Mouse (Mus musculus) CH12.LX (cell line): ENCODE data around the gene Synj2. TPM values are rescaled to one million over a fixed set of nuclear protein-coding genes. Genes with fewer than 3 reads are reported as not detected.

ENCODE experiments used
- DNase-seq: peaks from one replicate; pipeline ENCODE4 v3.0.0-alpha.2; 2013; ENCODE audit errors: extremely low read depth
- H3K27ac ChIP-seq: 2 replicates; pipeline ENCODE4 v1.5.1; 2012; ENCODE audit warnings: low read depth, mild to moderate bottlenecking, control low read depth, moderate library complexity; ENCODE audit not compliant: insufficient read depth
- H3K27me3 ChIP-seq: replicated peaks from 2 replicates; pipeline ENCODE3; 2012; ENCODE audit warnings: inconsistent platforms
- H3K36me3 ChIP-seq, 2 experiments: replicated peaks in 1 of 2; 2 replicates each; pipeline versions ENCODE3 to v1.6.1; 2012; ENCODE audit warnings: inconsistent platforms in 1 of 2, low read length in 1 of 2, mild to moderate bottlenecking in 1 of 2, mixed read lengths in 1 of 2, moderate library complexity in 1 of 2; ENCODE audit not compliant: control insufficient read depth in 1 of 2, insufficient read depth in 1 of 2
- H3K4me1 ChIP-seq, 2 experiments: 2 replicates each; pipeline ENCODE4 v1.6.1; 2012; ENCODE audit warnings: inconsistent platforms in 1 of 2, moderate library complexity in 1 of 2; ENCODE audit not compliant: insufficient read depth in 2 of 2, control insufficient read depth in 1 of 2
- H3K4me2 ChIP-seq: 2 replicates; pipeline ENCODE4 v1.6.1; 2012; ENCODE audit warnings: low read depth, mild to moderate bottlenecking, control low read depth; ENCODE audit not compliant: poor library complexity, insufficient read depth, severe bottlenecking
- H3K4me3 ChIP-seq, 3 experiments: fragments of 150-350 bp in 1 of 3; sonication (generic) in 1 of 3; replicated peaks in 1 of 3; 2 replicates each; pipeline versions ENCODE3 to v1.5.1; 2011 to 2012; ENCODE audit warnings: low read depth in 2 of 3, low read length in 2 of 3, mild to moderate bottlenecking in 2 of 3, moderate library complexity in 2 of 3, control low read depth in 1 of 3, improper control_type of control experiment in 1 of 3, inconsistent platforms in 1 of 3, mixed read lengths in 1 of 3; ENCODE audit not compliant: poor library complexity in 1 of 3
- H3K79me2 ChIP-seq: replicated peaks from 2 replicates; pipeline ENCODE4 v1.6.1; 2012; ENCODE audit warnings: mild to moderate bottlenecking, moderate library complexity; ENCODE audit not compliant: control insufficient read depth, poor library complexity, insufficient read depth, severe bottlenecking; ENCODE audit errors: extremely low read depth
- H3K9ac ChIP-seq: 2 replicates; pipeline ENCODE4 v1.6.1; 2012; ENCODE audit warnings: low read depth, mild to moderate bottlenecking, control low read depth, moderate library complexity; ENCODE audit not compliant: insufficient read depth
- H3K9me3 ChIP-seq: replicated peaks from 2 replicates; pipeline ENCODE3; 2012; ENCODE audit warnings: low read length, inconsistent platforms, mixed read lengths
- BHLHE40 ChIP-seq: IDR thresholded peaks from 2 replicates; pipeline ENCODE4 v1.6.1; 2011; ENCODE audit warnings: mild to moderate bottlenecking, low read depth, low read length, improper control_type of control experiment
- CHD1 ChIP-seq: IDR thresholded peaks from 2 replicates; pipeline ENCODE4 v1.6.1; 2012; ENCODE audit warnings: low read depth, low read length, improper control_type of control experiment, inconsistent platforms
- CHD2 ChIP-seq: IDR thresholded peaks from 2 replicates; pipeline ENCODE4 v1.6.1; 2011; ENCODE audit warnings: low read length, improper control_type of control experiment
- CTCF ChIP-seq, 2 experiments: IDR thresholded peaks in 1 of 2; conservative IDR thresholded peaks in 1 of 2; 2 replicates each; pipeline ENCODE4 v1.5.1; 2011 to 2012; ENCODE audit warnings: low read depth in 2 of 2, low read length in 2 of 2, improper control_type of control experiment in 1 of 2, inconsistent platforms in 1 of 2, mild to moderate bottlenecking in 1 of 2, moderate library complexity in 1 of 2
- E2F4 ChIP-seq: IDR thresholded peaks from 2 replicates; pipeline ENCODE4 v1.6.1; 2011; ENCODE audit warnings: low read depth, low read length, improper control_type of control experiment; ENCODE audit not compliant: insufficient replicate concordance
- ELF1 ChIP-seq: IDR thresholded peaks from 2 replicates; pipeline ENCODE4 v1.6.1; 2014; ENCODE audit warnings: low read depth, mild to moderate bottlenecking, inconsistent platforms, low read length, improper control_type of control experiment
- EP300 ChIP-seq: IDR thresholded peaks from 2 replicates; pipeline ENCODE4 v1.6.1; 2011; ENCODE audit warnings: low read length, improper control_type of control experiment
- ETS1 ChIP-seq: conservative IDR thresholded peaks from 2 replicates; pipeline ENCODE4 v1.6.1; 2012; ENCODE audit warnings: low read depth, mild to moderate bottlenecking, inconsistent platforms, low read length, improper control_type of control experiment, moderate library complexity
- GABPA ChIP-seq: IDR thresholded peaks from 2 replicates; pipeline ENCODE4 v1.6.1; 2012; ENCODE audit warnings: low read depth, low read length, improper control_type of control experiment, inconsistent platforms; ENCODE audit not compliant: insufficient replicate concordance
- HCFC1 ChIP-seq: IDR thresholded peaks from 2 replicates; pipeline ENCODE4 v1.6.1; 2012; ENCODE audit warnings: low read depth, mild to moderate bottlenecking, inconsistent platforms, low read length, improper control_type of control experiment
- IRF4 ChIP-seq: IDR thresholded peaks from 2 replicates; pipeline ENCODE4 v1.6.1; 2014; ENCODE audit warnings: low read depth, mild to moderate bottlenecking, inconsistent platforms, low read length, improper control_type of control experiment
- JUN ChIP-seq: IDR thresholded peaks from 2 replicates; pipeline ENCODE4 v1.6.1; 2011; ENCODE audit warnings: low read depth, mild to moderate bottlenecking, low read length, improper control_type of control experiment, moderate library complexity; ENCODE audit not compliant: insufficient read depth
- JUND ChIP-seq: conservative IDR thresholded peaks from 2 replicates; pipeline ENCODE4 v1.6.1; 2011; ENCODE audit warnings: low read depth, low read length, improper control_type of control experiment
- KAT2A ChIP-seq: IDR thresholded peaks from 2 replicates; pipeline ENCODE4 v1.6.1; 2012; ENCODE audit warnings: low read length, improper control_type of control experiment, inconsistent platforms; ENCODE audit not compliant: insufficient replicate concordance
- MAFK ChIP-seq: IDR thresholded peaks from 2 replicates; pipeline ENCODE4 v1.6.1; 2011; ENCODE audit warnings: low read length, improper control_type of control experiment; ENCODE audit not compliant: insufficient replicate concordance
- MAX ChIP-seq: IDR thresholded peaks from 2 replicates; pipeline ENCODE4 v1.6.1; 2011; ENCODE audit warnings: low read length, improper control_type of control experiment
- MAZ ChIP-seq: IDR thresholded peaks from 2 replicates; pipeline ENCODE4 v1.6.1; 2012; ENCODE audit warnings: low read depth, mild to moderate bottlenecking, inconsistent platforms, low read length, improper control_type of control experiment, moderate library complexity
- MEF2A ChIP-seq: IDR thresholded peaks from 2 replicates; pipeline ENCODE4 v1.6.1; 2014; ENCODE audit warnings: low read depth, mild to moderate bottlenecking, inconsistent platforms, low read length, improper control_type of control experiment, borderline replicate concordance
- MXI1 ChIP-seq: IDR thresholded peaks from 2 replicates; pipeline ENCODE4 v1.6.1; 2011; ENCODE audit warnings: mild to moderate bottlenecking, low read depth, low read length, improper control_type of control experiment
- MYC ChIP-seq: IDR thresholded peaks from 2 replicates; pipeline ENCODE4 v1.6.1; 2011; ENCODE audit warnings: low read depth, mild to moderate bottlenecking, improper control_type of control experiment, low read length
- NELFE ChIP-seq: IDR thresholded peaks from 2 replicates; pipeline ENCODE4 v1.6.1; 2011; ENCODE audit warnings: low read depth, low read length, improper control_type of control experiment
- NRF1 ChIP-seq: IDR thresholded peaks from 2 replicates; pipeline ENCODE4 v1.6.1; 2014; ENCODE audit warnings: low read depth, mild to moderate bottlenecking, inconsistent platforms, low read length, improper control_type of control experiment, moderate library complexity
- PAX5 ChIP-seq: IDR thresholded peaks from 2 replicates; pipeline ENCODE4 v1.6.1; 2012; ENCODE audit warnings: low read length, inconsistent platforms, mixed read lengths
- POLR2A ChIP-seq: IDR thresholded peaks from 2 replicates; pipeline ENCODE4 v1.6.1; 2011; ENCODE audit warnings: low read depth, mild to moderate bottlenecking, improper control_type of control experiment, low read length
- POLR2AphosphoS2 ChIP-seq: IDR thresholded peaks from 2 replicates; pipeline ENCODE4 v1.6.1; 2011; ENCODE audit warnings: low read depth, low read length, improper control_type of control experiment
- RAD21 ChIP-seq: IDR thresholded peaks from 2 replicates; pipeline ENCODE4 v1.6.1; 2011; ENCODE audit warnings: low read depth, mild to moderate bottlenecking, low read length, improper control_type of control experiment, moderate library complexity
- RCOR1 ChIP-seq: conservative IDR thresholded peaks from 2 replicates; pipeline ENCODE4 v1.6.1; 2012; ENCODE audit warnings: low read depth, mild to moderate bottlenecking, inconsistent platforms, low read length, improper control_type of control experiment
- SIN3A ChIP-seq: IDR thresholded peaks from 2 replicates; pipeline ENCODE4 v1.6.1; 2012; ENCODE audit warnings: low read length, improper control_type of control experiment, inconsistent platforms
- SMC3 ChIP-seq: IDR thresholded peaks from 2 replicates; pipeline ENCODE4 v1.6.1; 2011; ENCODE audit warnings: low read depth, low read length, improper control_type of control experiment
- TBP ChIP-seq: conservative IDR thresholded peaks from 2 replicates; pipeline ENCODE4 v1.6.1; 2011; ENCODE audit warnings: low read depth, low read length, improper control_type of control experiment
- TCF12 ChIP-seq: IDR thresholded peaks from 2 replicates; pipeline ENCODE4 v1.6.1; 2014; ENCODE audit warnings: low read depth, mild to moderate bottlenecking, inconsistent platforms, low read length, improper control_type of control experiment
- UBTF ChIP-seq: IDR thresholded peaks from 2 replicates; pipeline ENCODE4 v1.6.1; 2012; ENCODE audit warnings: low read depth, mild to moderate bottlenecking, inconsistent platforms, low read length, improper control_type of control experiment, moderate library complexity
- USF1 ChIP-seq: IDR thresholded peaks from 2 replicates; pipeline ENCODE4 v1.6.1; 2014; ENCODE audit warnings: low read depth, mild to moderate bottlenecking, inconsistent platforms, low read length, improper control_type of control experiment
- USF2 ChIP-seq: conservative IDR thresholded peaks from 2 replicates; pipeline ENCODE4 v1.6.1; 2011; ENCODE audit warnings: low read depth, low read length, improper control_type of control experiment
- ZC3H11A ChIP-seq: IDR thresholded peaks from 2 replicates; pipeline ENCODE4 v1.6.1; 2012; ENCODE audit warnings: low read depth, mild to moderate bottlenecking, inconsistent platforms, low read length, improper control_type of control experiment
- ZKSCAN1 ChIP-seq: IDR thresholded peaks from 2 replicates; pipeline ENCODE4 v1.6.1; 2012; ENCODE audit warnings: low read depth, inconsistent platforms, low read length, improper control_type of control experiment, borderline replicate concordance
- ZMIZ1 ChIP-seq: IDR thresholded peaks from 2 replicates; pipeline ENCODE4 v1.6.1; 2012; ENCODE audit warnings: low read depth, mild to moderate bottlenecking, inconsistent platforms, low read length, improper control_type of control experiment
- ZNF384 ChIP-seq: IDR thresholded peaks from 2 replicates; pipeline ENCODE4 v1.6.1; 2012; ENCODE audit warnings: low read depth, low read length, improper control_type of control experiment, inconsistent platforms
- dilution Hi-C: fragments of 300-500 bp; cut with MboI; formaldehyde crosslinking; loops from 2 replicates; pipeline ENCODE4 v1.14.3; 2020; ENCODE audit warnings: low sequenced_read_pairs; ENCODE audit not compliant: extremely low pct_unique_long_range_greater_than_20kb, extremely low pct_ligation_motif_present
- in situ Hi-C: fragments of 300-500 bp; cut with MboI; formaldehyde crosslinking; loops from 3 replicates; pipeline ENCODE4 v1.14.3; 2019; ENCODE audit warnings: low sequenced_read_pairs, low pct_ligation_motif_present, low pct_unique_long_range_greater_than_20kb, mixed read lengths
- polyA plus RNA-seq: library from polyadenylated mRNA; unstranded; fragments of >175 nt; gene quantifications from 2 replicates; pipeline ENCODE4 v1.2.1, GENCODE M21; 2012; ENCODE audit warnings: low read depth; ENCODE audit not compliant: insufficient read length
- total RNA-seq, 2 experiments: library from RNA; depleted of rRNA; stranded (reverse); fragments of 300-350 nt in 1 of 2; fragments of >200 nt in 1 of 2; gene quantifications; 2 replicates each; pipeline ENCODE4 v1.2.3; 2012 to 2014

Gene Synj2
- total and polyA plus RNA-seq, 3 experiments: 5.3 to 10.9 (median 6.8) TPM

GRCm38 (mm10) chr17:6079287-6080122 is 138.4 kb downstream of the Synj2 start, which contains the start of the genes Serac1 and Gtf2h5:
TSS of gene Serac1 (minus strand) at chr17:6079741.
TSS of gene Gtf2h5 (plus strand) at chr17:6079786.
- Histone ChIP-seq H3K9ac (peak within 1 kb of the TSS; percentile 65), H3K9me3 (no peaks in the 10 kb centered on the region), H3K4me1 (peaks cover 3 to 41% of the 10 kb centered on the region in 2 experiments; a peak in 3 of 4 replicates), H3K4me2 (peak within 1 kb of the TSS; percentile 86), H3K36me3 (peaks cover 12 to 31% of the 10 kb centered on the region in 2 experiments), H3K79me2 (peaks cover 13% of the 10 kb centered on the region), H3K27ac (peak within 1 kb of the TSS; percentile 49), H3K4me3 (peak within 1 kb of the TSS; percentile 88 to 98 (median 91)), H3K27me3 (no peaks in the 10 kb centered on the region)
- TF ChIP-seq MXI1 (peak; percentile 43; the same call in 1 of the 2 replicates), IRF4 (peak; percentile 46; the same call in 1 of the 2 replicates), RCOR1 (no peak), RAD21 (no peak; the same call in 1 of the 2 replicates), POLR2AphosphoS2 (no peak), SMC3 (no peak), PAX5 (no peak), CHD2 (no peak), MAFK (no peak), CHD1 (no peak), POLR2A (peak; percentile 94), ZMIZ1 (peak; percentile 51), ELF1 (peak; percentile 71), JUND (no peak), UBTF (0 out of 2 replicates have a peak, but pooled peaks have one; percentile 66), TBP (no peak), NELFE (peak; percentile 81; the same call in 1 of the 2 replicates), GABPA (peak; percentile 19; the same call in 1 of the 2 replicates), E2F4 (no peak), MAX (peak; percentile 93), ZC3H11A (no peak), NRF1 (peak; percentile 95), USF2 (peak; percentile 89), ZNF384 (no peak; the same call in 1 of the 2 replicates), ZKSCAN1 (no peak), ETS1 (no peak), EP300 (no peak), BHLHE40 (peak; percentile 94), HCFC1 (peak; percentile 94), JUN (no peak), MYC (no peak), SIN3A (peak; percentile 63; the same call in 1 of the 2 replicates), MAZ (peak; percentile 90), TCF12 (peak; percentile 78), MEF2A (peak; percentile 46; the same call in 1 of the 2 replicates), CTCF (conservative IDR thresholded peaks at IDR 0.05 in 1 of 2, IDR thresholded peaks at IDR 0.05 in 1 of 2; ENCODE audit: low read depth in 2 of 2, low read length in 2 of 2) (0 out of 4 replicates have a peak, but pooled peaks of 1 of the 2 experiments have one; percentile 1), USF1 (peak; percentile 95), KAT2A (peak; percentile 72; the same call in 1 of the 2 replicates)
- dilution Hi-C loops (no loop called here), in situ Hi-C loops (no loop called here)
- peak; percentile 94 for DNase-seq
